Mouse (Mus musculus): Measurements from ENCODE around the gene Adcy2. TPM values are rescaled to one million over a fixed set of nuclear protein-coding genes. Genes with fewer than 3 reads are reported as not detected.

The Adcy2 gene
- total RNA-seq (2021) = 1 to 10 TPM; 1.0 to 1.3 TPM

DNA sequence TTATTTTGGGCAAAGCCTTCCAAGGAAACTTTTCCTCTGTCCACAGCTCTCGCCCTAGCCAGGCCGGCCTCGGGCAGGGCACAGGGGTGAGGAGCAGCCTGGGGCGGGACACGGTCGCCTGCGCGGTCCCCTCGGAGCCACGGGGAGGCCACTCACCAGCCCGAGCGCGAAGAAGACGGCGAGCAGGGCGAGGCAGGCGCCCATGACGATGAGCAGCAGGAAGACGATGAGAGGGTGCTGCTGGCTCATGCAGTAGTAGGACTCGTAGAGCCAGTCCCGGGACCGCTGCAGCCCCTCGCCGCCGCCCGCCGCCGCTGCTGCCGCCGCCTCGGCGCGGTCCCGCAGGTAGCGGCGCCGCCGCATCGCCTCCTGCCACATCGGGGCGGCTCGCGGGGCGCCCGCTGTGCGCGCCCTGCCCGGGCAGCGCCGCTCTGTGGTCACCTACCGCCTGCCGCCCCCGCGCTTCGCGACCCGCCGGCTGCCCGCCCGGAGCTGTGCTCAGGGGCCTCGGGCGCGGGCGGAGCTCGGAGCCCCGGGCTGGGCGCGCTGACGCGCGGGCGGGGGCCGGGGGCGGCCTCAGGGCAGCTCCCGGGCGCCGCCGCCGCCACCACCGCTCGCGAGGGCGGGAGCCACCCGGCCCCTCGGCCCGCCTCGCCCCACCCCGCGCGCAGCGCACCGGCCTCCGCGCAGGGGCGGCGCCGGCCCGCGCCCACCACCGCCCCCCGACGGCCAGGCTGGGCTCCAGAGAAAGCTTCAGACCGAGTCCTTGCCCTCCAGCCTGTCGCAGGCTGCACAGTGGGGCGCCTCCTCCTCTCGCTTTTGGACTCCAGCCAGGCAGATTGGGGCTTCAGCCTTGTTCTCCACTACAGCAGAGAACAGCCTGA lies at the start of gene Adcy2:
TSS of gene Adcy2 (minus strand) at position 624 of the 884 bp plus-strand sequence.
- DNase-seq = peak; percentile 58

DNA sequence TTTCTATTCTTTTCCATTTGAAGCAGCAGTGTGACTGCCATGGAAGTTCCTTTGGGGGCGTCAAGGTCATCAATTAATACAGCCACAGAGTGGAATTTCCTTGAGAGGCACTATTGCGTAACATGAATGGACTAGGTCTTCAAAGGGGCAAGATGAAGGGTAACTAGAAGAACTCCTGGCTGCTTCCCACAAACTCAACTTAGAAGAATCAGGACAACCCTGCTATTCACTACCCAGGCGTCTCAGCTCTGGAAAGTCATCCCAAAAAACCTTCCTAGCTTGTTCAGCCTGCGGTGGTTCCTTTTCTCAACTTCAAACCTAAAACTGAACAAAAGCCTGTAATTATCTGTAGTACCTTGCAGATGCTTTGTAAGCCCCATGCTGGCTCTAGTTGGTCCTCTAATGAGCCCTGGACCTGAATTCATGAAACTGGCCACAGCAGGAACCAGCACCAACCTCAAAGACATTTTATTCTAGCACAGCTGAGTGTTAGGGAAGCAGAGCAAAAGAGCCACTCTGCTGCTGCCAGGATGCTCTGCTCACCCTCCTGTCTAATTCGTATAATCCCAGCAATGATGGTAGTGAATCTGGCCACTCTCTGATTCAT lies 37.8 kb upstream of the Adcy2 start:
- DNase-seq = no peak

- DNase-seq = no peak
These were observed 35.3 kb upstream of the Adcy2 start for GRCm38 (mm10) chr13:69034621-69035020.

- no peak for DNase-seq
These were observed 34.2 kb upstream of the Adcy2 start for GRCm38 (mm10) chr13:69033532-69033931.

DNA sequence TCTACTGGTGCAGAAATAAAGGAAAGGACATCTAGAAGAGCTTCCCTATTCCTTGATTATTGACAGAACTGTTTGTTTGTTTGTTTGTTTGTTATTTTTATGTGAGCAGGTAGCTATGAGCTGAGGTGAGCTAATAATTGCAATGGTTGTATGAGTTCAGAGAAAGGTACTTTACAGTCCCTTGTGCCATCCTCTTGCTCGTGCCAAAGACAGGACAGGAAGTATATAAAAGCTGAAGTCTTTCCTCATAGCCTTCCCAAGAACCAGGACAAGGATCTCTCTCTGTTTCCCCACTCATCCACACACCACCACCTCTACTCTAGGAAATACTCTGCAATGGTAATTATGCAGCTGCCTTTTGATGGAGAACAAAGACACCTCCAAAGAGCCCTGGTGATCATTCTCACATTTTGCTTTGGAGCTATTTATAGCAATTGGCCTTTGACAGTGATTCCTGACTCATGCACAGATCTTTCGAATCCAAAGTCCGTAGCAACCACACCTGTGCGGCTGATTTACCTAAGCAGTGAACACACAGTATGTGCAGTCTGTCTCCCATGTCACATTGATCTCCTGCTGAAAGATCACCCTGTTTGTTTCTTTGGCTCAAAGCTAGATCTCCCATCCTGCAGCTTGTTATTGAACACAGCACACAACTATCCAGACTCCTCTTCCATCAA lies 29.9 kb upstream of the Adcy2 start:
- no peak for DNase-seq

- no peak for DNase-seq
These were observed 25.6 kb upstream of the Adcy2 start for GRCm38 (mm10) chr13:69024964-69025363.

DNA sequence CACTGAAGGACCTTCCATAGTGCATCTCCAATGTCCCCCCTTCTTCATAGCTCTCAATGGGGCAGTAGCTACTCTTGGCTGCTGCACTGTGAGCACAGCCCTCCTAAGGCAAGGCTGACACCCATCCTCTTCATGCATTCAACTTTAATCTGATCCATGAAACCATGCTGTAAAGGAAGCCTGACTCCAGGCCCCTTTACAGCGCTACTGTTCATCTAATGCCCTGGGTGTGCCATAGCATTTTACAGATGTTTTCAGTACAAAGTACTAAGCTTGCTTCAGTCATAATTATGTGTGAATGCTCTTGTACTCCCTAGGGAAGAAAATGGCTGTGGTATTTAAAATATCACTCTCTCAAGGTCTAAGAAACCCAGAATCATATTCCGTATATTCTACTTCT lies 23.9 kb upstream of the Adcy2 start:
- no peak for DNase-seq

DNA sequence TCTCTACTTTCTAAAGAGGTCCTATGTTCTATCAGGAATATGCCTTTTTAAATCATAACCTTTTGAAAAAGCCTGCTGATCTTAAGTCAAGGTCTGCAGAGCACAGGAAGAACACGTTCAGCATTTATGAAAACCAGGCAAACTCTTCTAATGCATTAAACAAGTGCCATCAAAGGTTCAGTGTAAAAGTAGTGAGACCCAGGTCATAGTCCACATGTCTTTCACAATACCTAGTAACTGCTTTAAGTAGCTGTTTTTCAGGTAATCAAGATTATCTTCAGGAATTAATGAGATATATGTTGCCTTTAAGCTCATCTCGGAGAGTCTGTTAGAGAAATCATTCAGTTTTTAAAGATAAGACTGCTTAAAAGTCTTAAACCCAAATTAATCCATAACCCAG lies 21.2 kb upstream of the Adcy2 start:
- no peak for DNase-seq

- DNase-seq = no peak
These were observed 7.6 kb upstream of the Adcy2 start for GRCm38 (mm10) chr13:69006915-69007314.

GRCm38 (mm10) chr13:69006091-69006490 lies 6.8 kb upstream of the Adcy2 start:
- DNase-seq = no peak

- DNase-seq = no peak
These were observed 5.1 kb upstream of the Adcy2 start for GRCm38 (mm10) chr13:69004406-69004805.

GRCm38 (mm10) chr13:69002631-69003030 lies 3.3 kb upstream of the Adcy2 start:
- no peak for DNase-seq

- DNase-seq = peak; percentile 57
These were observed 2.8 kb upstream of the Adcy2 start for GRCm38 (mm10) chr13:69002173-69002572.

GRCm38 (mm10) chr13:68999826-69000225 lies 485 bp upstream of the Adcy2 start:
- DNase-seq = no peak

DNA sequence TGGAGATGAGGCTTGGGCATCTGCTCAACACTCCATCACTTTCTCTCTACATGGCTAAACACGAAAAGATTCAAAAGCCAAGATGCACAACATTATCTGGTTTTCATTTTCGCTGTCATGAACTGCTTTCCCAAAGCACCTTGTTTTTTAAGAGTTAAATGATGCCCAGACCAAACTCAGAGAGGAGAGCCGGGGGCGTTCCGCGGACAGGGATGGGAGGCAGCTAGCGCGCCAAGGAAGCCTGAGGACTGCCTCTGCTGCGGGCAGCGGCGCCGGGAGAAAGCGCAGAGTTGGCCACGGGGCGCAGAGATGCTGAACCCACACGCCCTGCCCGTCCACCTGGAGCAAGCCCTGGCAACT lies 803 bp downstream of the Adcy2 start:
- peak; percentile 12 for DNase-seq

DNA sequence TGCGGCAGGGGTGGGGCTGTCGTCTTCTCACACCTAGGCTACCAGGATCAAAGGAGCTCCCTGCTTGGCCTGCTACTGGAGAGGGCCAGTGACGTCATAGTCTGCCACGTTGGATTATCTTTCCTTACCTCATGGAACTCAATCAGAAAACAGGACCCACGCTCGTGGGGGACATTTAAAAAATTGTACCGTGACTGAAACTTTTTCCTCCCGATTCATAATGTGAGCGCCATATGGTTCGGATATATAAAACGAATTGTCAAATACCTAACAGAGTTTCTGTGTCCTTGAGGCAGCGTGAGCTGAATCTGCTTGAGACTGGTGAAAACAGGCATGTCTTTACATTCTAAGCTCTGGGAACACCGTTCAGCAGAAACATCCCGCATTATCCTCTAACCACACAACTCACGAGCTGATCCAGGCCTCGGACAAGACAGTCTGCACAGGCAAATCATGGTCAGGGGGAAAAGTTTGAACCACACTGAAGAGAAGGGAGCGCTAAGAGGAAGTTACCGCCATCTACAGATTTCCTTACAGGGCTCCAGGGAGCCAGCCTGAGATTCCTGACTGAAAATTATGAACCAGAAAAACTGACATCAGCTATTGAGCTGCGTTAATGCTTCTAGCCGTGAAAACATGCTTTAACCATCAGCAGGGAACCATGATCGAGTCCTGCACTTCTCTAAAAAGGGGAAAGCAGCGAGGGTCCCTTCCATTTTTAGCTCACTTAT lies 1.4 kb downstream of the Adcy2 start:
- no peak for DNase-seq

GRCm38 (mm10) chr13:68997386-68997785 lies 2.0 kb downstream of the Adcy2 start:
- DNase-seq = no peak

DNA sequence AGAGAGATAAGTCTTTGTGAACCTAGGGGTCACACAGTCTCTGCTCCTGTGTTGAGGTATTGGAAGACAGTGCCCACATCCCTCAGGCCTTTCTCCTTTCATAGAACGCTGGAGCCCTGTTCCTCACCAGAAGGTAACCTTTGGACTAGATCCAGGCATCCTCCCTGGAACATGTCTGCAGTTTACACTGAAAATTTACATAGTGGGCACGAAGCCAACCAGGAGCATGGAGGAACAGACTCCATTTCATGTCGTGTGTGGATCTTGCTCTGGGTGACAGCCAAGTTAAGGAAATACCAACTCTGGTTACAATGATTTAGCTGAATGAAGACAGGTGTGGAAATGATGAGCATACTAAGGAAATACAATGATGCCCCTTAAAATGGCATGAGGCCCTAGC lies 2.7 kb downstream of the Adcy2 start:
- DNase-seq = no peak

DNA sequence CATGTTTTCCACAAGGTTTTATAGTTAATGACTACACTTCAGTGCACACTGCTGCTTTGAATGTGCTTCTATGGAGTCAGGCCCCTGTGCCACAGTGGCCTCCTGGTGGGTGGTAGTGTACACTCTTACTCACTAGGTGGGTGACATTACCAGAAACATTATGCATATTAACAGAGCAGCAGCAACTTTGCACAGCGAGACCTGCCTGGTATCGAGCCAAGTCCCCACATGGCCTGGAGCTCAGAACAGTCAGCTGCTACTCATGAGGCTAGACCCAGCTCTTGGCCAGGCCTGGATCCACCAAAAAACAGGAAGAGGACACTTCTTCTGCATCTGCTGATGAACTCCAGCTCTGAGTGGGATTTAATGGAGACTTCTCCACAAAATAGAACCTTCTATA lies 13.6 kb downstream of the Adcy2 start:
- DNase-seq = no peak

- no peak for DNase-seq
These were observed 15.3 kb downstream of the Adcy2 start for GRCm38 (mm10) chr13:68984000-68984399.

DNA sequence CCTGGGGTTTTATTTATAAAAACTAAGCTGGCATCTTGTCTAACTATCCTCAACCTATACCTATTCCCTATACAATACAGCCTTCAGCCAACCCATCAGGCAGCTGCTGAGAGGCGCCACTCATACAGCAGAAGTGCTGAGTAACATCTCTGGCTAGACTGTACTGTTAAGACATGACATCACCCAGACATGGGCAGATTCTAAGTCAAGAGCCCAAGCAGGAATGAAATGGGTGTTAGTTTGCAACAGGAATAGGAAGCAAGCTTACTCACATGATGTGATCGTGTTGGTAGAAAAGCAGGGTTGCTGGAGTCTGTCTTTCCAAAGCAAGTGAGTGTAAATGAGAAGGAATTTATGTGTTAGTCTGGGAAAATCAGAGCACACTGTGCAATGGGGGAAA lies 18.3 kb downstream of the Adcy2 start:
- DNase-seq = no peak

DNA sequence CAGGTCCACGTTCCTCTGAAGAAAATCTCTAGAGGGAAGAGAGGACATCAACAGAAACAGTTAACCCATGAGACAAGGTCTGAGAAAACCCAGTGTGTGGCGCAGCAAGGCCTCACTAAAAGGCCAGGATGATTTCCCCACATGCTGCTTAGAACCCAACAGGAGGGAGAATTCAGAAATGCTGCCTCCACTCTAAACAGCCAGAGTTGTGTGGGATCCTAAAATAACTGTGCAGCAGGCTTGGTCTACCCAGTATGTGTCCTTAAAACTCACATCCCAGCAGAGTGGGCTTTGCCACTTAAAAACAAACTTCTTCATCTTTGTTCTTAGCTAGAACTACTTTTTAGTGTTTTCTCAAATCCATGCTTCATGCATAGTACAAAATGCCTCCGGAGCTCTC lies 26.2 kb downstream of the Adcy2 start:
- no peak for DNase-seq

DNA sequence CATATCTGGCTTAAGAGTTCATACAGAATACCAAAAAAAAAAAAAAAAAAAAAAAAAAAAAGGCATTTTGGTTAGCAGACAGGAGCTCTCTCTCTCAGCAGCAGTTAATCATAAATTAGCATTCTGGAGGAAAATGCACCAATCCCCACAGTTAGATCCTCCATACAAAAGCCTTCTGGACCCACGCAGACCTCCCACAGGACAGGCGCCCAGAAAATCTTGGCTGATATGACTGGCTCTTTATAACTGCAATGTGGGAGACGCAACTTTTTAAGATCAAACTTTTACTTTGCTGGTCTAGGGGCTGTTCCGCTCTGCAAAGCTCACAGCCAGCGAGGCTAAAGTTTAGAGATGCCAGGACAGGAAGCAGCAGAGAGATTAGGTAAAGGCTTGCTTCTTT lies 37.8 kb downstream of the Adcy2 start:
- no peak for DNase-seq
